ENCODE assay signal across 22 mouse cellular contexts in genomic region chr9:106144176-106144575, GRCm38 (mm10). TPM values are rescaled to one million over a fixed set of nuclear protein-coding genes. Genes with fewer than 3 reads are reported as not detected.
DNase-seq lines count a peak whose midpoint lies in the region; ATAC-seq lines count a peak whose summit lies in the region.
"Had no signal": no experiment of that assay in that cellular context is flagged by ENCODE, and none has a peak within 500 bp of the region (broad histone marks: within the 10 kb centered on the region; RNA-seq: fewer than 3 reads in every experiment).

No protein-coding gene starts in this region.

- ATAC-seq in frontal cortex, adult (ENCODE audit: low TSS enrichment) = peak; percentile 47; the same call in 1 of the 2 replicates
- peak; percentile 65 for ATAC-seq in forebrain, embryonic 13.5 days
- ATAC-seq: intestine, embryonic 16.5 days had no signal

- no peak for DNase-seq in frontal cortex, postnatal 25 days (ENCODE audit: low spot score in 2 of 2)
- peak; percentile 32 to 33 for DNase-seq in layer of hippocampus, postnatal 36 days
- DNase-seq in layer of hippocampus, adult 9-10 months (ENCODE audit: low spot score) = no peak
- peak; percentile 94 for DNase-seq in retina, postnatal 1 day
- no peak for DNase-seq in adrenal gland, adult (ENCODE audit: inconsistent age in 2 of 2, low spot score in 1 of 2)
- no peak for DNase-seq in right cerebral cortex, postnatal 36 days (ENCODE audit: low spot score in 2 of 2)
- DNase-seq: cerebellum, adult 2 months; heart, adult 11 months; heart, postnatal 36 days; liver; lung, adult 18-20 months; lung, postnatal 4 days; thymus, postnatal 25 days had no signal

- 23% methylated on average over 7 of the region's 7 CpGs for WGBS in forebrain, embryonic 13.5 days

- H3K27ac ChIP-seq in forebrain, embryonic 13.5 days = no peak overlapping the region
- H3K27ac ChIP-seq: embryonic facial prominence, embryonic 13.5 days; heart, embryonic 13.5 days had no signal

- H3K4me2 ChIP-seq in forebrain, embryonic 13.5 days = no peak overlapping the region
- H3K4me2 ChIP-seq: embryonic facial prominence, embryonic 13.5 days; heart, embryonic 13.5 days; midbrain, embryonic 11.5 days had no signal

- H3K4me3 ChIP-seq in forebrain, embryonic 13.5 days = no peak overlapping the region
- H3K4me3 ChIP-seq: embryonic facial prominence, embryonic 13.5 days; heart, embryonic 13.5 days had no signal

- peaks cover 63% of the 10 kb centered on the region for H3K27me3 ChIP-seq in forebrain, embryonic 13.5 days

- H3K9ac ChIP-seq in forebrain, embryonic 13.5 days = no peak overlapping the region
- H3K9ac ChIP-seq: embryonic facial prominence, embryonic 13.5 days; heart, embryonic 13.5 days had no signal

- peaks cover 55% of the 10 kb centered on the region for H3K4me1 ChIP-seq in forebrain, embryonic 13.5 days

- H3K9me3 ChIP-seq in forebrain, embryonic 13.5 days (replicated peaks) = no peaks in the 10 kb centered on the region
- H3K9me3 ChIP-seq: embryonic facial prominence, embryonic 13.5 days; heart, embryonic 13.5 days had no signal

- H3K36me3 ChIP-seq in forebrain, embryonic 13.5 days (ENCODE audit: poor library complexity, severe bottlenecking) = no peaks in the 10 kb centered on the region
- H3K36me3 ChIP-seq: embryonic facial prominence, embryonic 13.5 days; heart, embryonic 13.5 days had no signal

RNA-seq across cellular contexts. Expression of gene Glyctk, which starts 13.8 kb away (rescaled TPM):
- 1 to 10 TPM; 4.2 to 4.8 TPM for total RNA-seq in layer of hippocampus, postnatal 36 days (2021)
- 6.4 and 7.9 TPM in 2 replicates for polyA plus RNA-seq in forebrain, embryonic 13.5 days (2015; fragmentation: Nextera tagmentation; extraction: Ambion mirVana)

RNA-seq across cellular contexts. Expression of gene Wdr82, which starts 26.6 kb away (rescaled TPM):
- total RNA-seq in layer of hippocampus, postnatal 36 days (2021) = 100 to 1,000 TPM; 143 TPM
- polyA plus RNA-seq in forebrain, embryonic 13.5 days (2015; fragmentation: Nextera tagmentation; extraction: Ambion mirVana) = 33.8 and 40.1 TPM in 2 replicates

RNA-seq across cellular contexts. Expression of gene Col6a4, which starts 47.6 kb away (rescaled TPM):
- 1 to 10 TPM; 1.2 to 1.8 TPM for total RNA-seq in layer of hippocampus, postnatal 36 days (2021)
- 0.49 and 0.50 TPM in 2 replicates for polyA plus RNA-seq in forebrain, embryonic 13.5 days (2015; fragmentation: Nextera tagmentation; extraction: Ambion mirVana)
- total RNA-seq: common myeloid progenitor, adult 5-6 weeks; gastrocnemius, adult 8-10 months; heart, postnatal 36 days; MEL had no signal

RNA-seq across cellular contexts. Expression of gene Ppm1m, which starts 55.4 kb away (rescaled TPM):
- 10 to 100 TPM; 16.0 to 20.8 TPM for total RNA-seq in layer of hippocampus, postnatal 36 days (2021)
- polyA plus RNA-seq in forebrain, embryonic 13.5 days (2015; fragmentation: Nextera tagmentation; extraction: Ambion mirVana) = 19.5 and 20.1 TPM in 2 replicates

RNA-seq across cellular contexts. Expression of gene Twf2, which starts 58.7 kb away (rescaled TPM):
- 10 to 100 TPM; 52.1 to 57.5 TPM for total RNA-seq in layer of hippocampus, postnatal 36 days (2021)
- 48.0 and 51.7 TPM in 2 replicates for polyA plus RNA-seq in forebrain, embryonic 13.5 days (2015; fragmentation: Nextera tagmentation; extraction: Ambion mirVana)

Comparison
In these comparisons a context has a peak if more than half of its experiments do, and no peak if none do; other contexts are left out.
1. DNase-seq: peak in layer of hippocampus, postnatal 36 days (2 of 2) and retina, postnatal 1 day (single experiment); none in frontal cortex, postnatal 25 days (0 of 2), layer of hippocampus, adult 9-10 months (single experiment), adrenal gland, adult (0 of 2) and right cerebral cortex, postnatal 36 days (0 of 2).